Mouse (Mus musculus) gastrocnemius, postnatal 14 days (tissue): ENCODE measurements around the gene Btg2. TPM values are rescaled to one million over a fixed set of nuclear protein-coding genes. Genes with fewer than 3 reads are reported as not detected.

ENCODE experiments used
- DNase-seq: peaks from one replicate; pipeline ENCODE4 v3.0.0; 2021; ENCODE audit warnings: mixed read lengths
- intact Hi-C: fragments of 180-260 bp; cut with DNase I; formaldehyde crosslinking; loops from one replicate; pipeline ENCODE4 v1.15.1; 2025; ENCODE audit warnings: low total_unique reads
- total RNA-seq, 2 experiments: library from RNA; stranded (reverse); gene quantifications; 2 replicates each; pipeline ENCODE4 v1.2.3; 2021

The Btg2 gene
- total RNA-seq, 2 experiments from 2014 or later = 19.7 to 44.2 TPM

GRCm38 (mm10) chr1:134042341-134042740 is 36.6 kb downstream of the Btg2 start:
- DNase-seq = no peak
- intact Hi-C loops = loop anchor here (10.0 kb wide), 1 partner anchor 308 kb away; no protein-coding TSS in a partner anchor

GRCm38 (mm10) chr1:134041900-134042299 is 37.0 kb downstream of the Btg2 start:
- no peak for DNase-seq
- intact Hi-C loops = loop anchor here (10.0 kb wide), 1 partner anchor 307 kb away; no protein-coding TSS in a partner anchor

- intact Hi-C loops = no loop called here
Observed at GRCm38 (mm10) chr1:134039361-134039760, 39.6 kb downstream of the Btg2 start.

GRCm38 (mm10) chr1:134038336-134038735 is 40.6 kb downstream of the Btg2 start:
- intact Hi-C loops = no loop called here
- no peak for DNase-seq

More at GRCm38 (mm10) chr1:134039361-134039760, 39.6 kb downstream of the Btg2 start:
- DNase-seq = no peak

GRCm38 (mm10) chr1:134037172-134037571 is 41.7 kb downstream of the Btg2 start, which contains the start of gene Fmod:
Gene Fmod (plus strand): TSS chr1:134037254.
- DNase-seq = peak; percentile 44
- intact Hi-C loops = no loop called here

GRCm38 (mm10) chr1:134036492-134036891 is 42.4 kb downstream of the Btg2 start:
- no peak for DNase-seq
- intact Hi-C loops = no loop called here

- intact Hi-C loops = no loop called here
- DNase-seq = no peak
Observed at GRCm38 (mm10) chr1:134028161-134028846, 50.6 kb downstream of the Btg2 start.

GRCm38 (mm10) chr1:134026741-134027140 is 52.2 kb downstream of the Btg2 start:
- no peak for DNase-seq
- intact Hi-C loops = no loop called here

GRCm38 (mm10) chr1:134025975-134026374 is 52.9 kb downstream of the Btg2 start:
- intact Hi-C loops = no loop called here

More at GRCm38 (mm10) chr1:134025975-134026374, 52.9 kb downstream of the Btg2 start:
- DNase-seq = no peak

Other genes with a start within 250 kb of the Btg2 start
- under 1 TPM; 0.18 TPM for gene Optc, start 171.1 kb downstream of the Btg2 start, total RNA-seq
- 10 to 100 TPM; 15.6 to 18.4 TPM for gene Prelp, start 157.7 kb downstream of the Btg2 start, total RNA-seq
- 100 to 1,000 TPM; 197 to 203 TPM for gene Fmod, start 41.9 kb downstream of the Btg2 start, total RNA-seq
- not detected for gene Chit1, start 32.1 kb upstream of the Btg2 start, total RNA-seq
- gene Chil1, start 103.1 kb upstream of the Btg2 start, total RNA-seq = 1 to 10 TPM; 1.4 to 2.0 TPM
- gene Mybph, start 114.3 kb upstream of the Btg2 start, total RNA-seq = 100 to 1,000 TPM; 716 to 830 TPM
- gene Adora1, start 156.3 kb upstream of the Btg2 start, total RNA-seq = under 1 TPM; 0.58 to 0.78 TPM
- 10 to 100 TPM; 67.9 to 75.3 TPM for gene Myog, start 210.9 kb upstream of the Btg2 start, total RNA-seq